Mouse (Mus musculus) forebrain, embryonic 11.5 days (tissue): ENCODE measurements around the gene Clec1b. TPM values are rescaled to one million over a fixed set of nuclear protein-coding genes. Genes with fewer than 3 reads are reported as not detected.
A peak's percentile ranks its signal among the peaks of the same experiment; 100 is the strongest.

Experiments used
- ATAC-seq: fragments of 200-750 bp; cut with Nextera tagmentation; replicated peaks from 2 replicates; pipeline ENCODE4 v1.8.0; 2017; ENCODE audit warnings: moderate TSS enrichment; ENCODE audit not compliant: low FRiP score
- DNase-seq: peaks from one replicate; pipeline ENCODE4 v3.0.0-alpha.2; 2017; ENCODE audit warnings: low spot score
- H3K27ac ChIP-seq: fragments of 300-500 bp; sonication (generic); 2 replicates; pipeline ENCODE4 v1.5.1; 2014; ENCODE audit warnings: low read depth, low read length
- H3K27me3 ChIP-seq: fragments of 300-500 bp; sonication (generic); 2 replicates; pipeline ENCODE4 v1.6.1; 2014; ENCODE audit warnings: mild to moderate bottlenecking, low read length, mixed read lengths; ENCODE audit not compliant: control insufficient read depth, insufficient read depth
- H3K36me3 ChIP-seq: fragments of 300-500 bp; sonication (generic); 2 replicates; pipeline ENCODE4 v1.6.1; 2014; ENCODE audit warnings: mild to moderate bottlenecking, low read length, moderate library complexity, mixed read lengths; ENCODE audit not compliant: control insufficient read depth, insufficient read depth
- H3K4me1 ChIP-seq: fragments of 300-500 bp; sonication (generic); replicated peaks from 2 replicates; pipeline ENCODE4 v1.6.1; 2014; ENCODE audit warnings: low read length, mixed read lengths; ENCODE audit not compliant: control insufficient read depth, insufficient read depth
- H3K4me2 ChIP-seq: fragments of 300-500 bp; sonication (generic); 2 replicates; pipeline ENCODE4 v1.6.1; 2014; ENCODE audit warnings: low read depth, mild to moderate bottlenecking, low read length, moderate library complexity, mixed read lengths; ENCODE audit not compliant: severe bottlenecking
- H3K4me3 ChIP-seq: fragments of 300-500 bp; sonication (generic); 2 replicates; pipeline ENCODE4 v1.5.1; 2014; ENCODE audit warnings: low read depth, low read length
- H3K9ac ChIP-seq: fragments of 300-500 bp; sonication (generic); 2 replicates; pipeline ENCODE4 v1.6.1; 2014; ENCODE audit warnings: low read length
- H3K9me3 ChIP-seq: fragments of 300-500 bp; sonication (generic); 2 replicates; pipeline ENCODE4 v1.6.1; 2016; ENCODE audit warnings: low read length, mixed read lengths; ENCODE audit not compliant: control insufficient read depth
- WGBS: fragments of 180-500 bp; shearing (Covaris S2); extraction: QIAGEN DNeasy Blood & Tissue Kit; methylation state at CpG from one replicate; pipeline ENCODE4 v1.1.7; 2014; 5-methylcytosine and 5-hydroxymethylcytosine counted together
- polyA plus RNA-seq: library from polyadenylated mRNA; unstranded; fragments of >200 nt; fragmentation: Nextera tagmentation; extraction: Ambion mirVana; gene quantifications from 2 replicates; pipeline ENCODE4 v1.2.1, GENCODE M21; 2014

Gene Clec1b
- polyA plus RNA-seq, 1 experiment from 2014 or later, result 7.5 TPM

DNA sequence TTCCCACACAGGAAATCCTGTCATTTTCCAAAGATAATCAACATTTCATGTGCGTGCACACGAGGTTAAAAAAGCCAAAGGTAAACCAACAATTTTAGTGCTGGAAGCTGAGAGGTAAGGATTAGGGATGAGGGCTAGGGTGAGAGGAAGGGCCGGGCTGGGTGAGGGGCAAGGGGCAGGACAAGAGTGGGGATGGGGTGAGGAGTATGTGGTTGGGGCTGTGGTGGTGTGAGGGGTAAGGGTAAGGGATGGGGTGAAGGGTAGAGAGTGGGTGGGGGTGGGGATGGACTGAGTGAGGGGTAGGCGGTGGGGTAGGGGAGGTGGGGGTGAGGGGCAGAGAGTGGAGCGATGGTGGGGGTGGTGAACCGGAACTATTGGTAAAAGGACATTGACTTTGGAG is 3.4 kb upstream of the Clec1b start:
- Histone ChIP-seq H3K27ac (no peak overlapping the region), H3K36me3 (no peaks in the 10 kb centered on the region), H3K4me1 (no peaks in the 10 kb centered on the region), H3K9ac (no peak overlapping the region), H3K9me3 (no peaks in the 10 kb centered on the region), H3K4me2 (no peak overlapping the region), H3K27me3 (no peaks in the 10 kb centered on the region), H3K4me3 (no peak overlapping the region)
- ATAC-seq (peak; percentile 44; the same call in 1 of the 2 replicates), DNase-seq (no peak)
- WGBS, result 83% methylated on average over 6 of the region's 6 CpGs

DNA sequence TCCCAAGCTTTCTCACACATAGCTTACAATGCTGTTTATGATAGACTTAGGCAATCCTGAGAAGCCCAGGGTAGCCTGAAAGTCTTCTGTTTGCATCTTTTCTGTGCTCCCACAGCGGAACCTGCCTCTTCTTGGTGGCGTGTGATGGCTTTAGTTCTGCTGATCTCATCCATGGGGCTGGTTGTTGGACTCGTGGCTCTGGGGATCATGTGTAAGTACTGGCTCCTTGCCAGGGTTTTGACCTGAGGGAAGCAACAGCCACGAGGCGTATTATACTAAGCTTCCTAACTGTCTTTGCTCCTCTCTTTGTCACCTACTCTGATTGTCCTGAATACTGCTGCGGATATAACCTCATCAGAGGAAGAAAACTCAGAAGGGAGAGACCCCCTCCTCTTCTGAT is 2.8 kb downstream of the Clec1b start:
- 76% methylated on average over 6 of the region's 6 CpGs for WGBS

DNA sequence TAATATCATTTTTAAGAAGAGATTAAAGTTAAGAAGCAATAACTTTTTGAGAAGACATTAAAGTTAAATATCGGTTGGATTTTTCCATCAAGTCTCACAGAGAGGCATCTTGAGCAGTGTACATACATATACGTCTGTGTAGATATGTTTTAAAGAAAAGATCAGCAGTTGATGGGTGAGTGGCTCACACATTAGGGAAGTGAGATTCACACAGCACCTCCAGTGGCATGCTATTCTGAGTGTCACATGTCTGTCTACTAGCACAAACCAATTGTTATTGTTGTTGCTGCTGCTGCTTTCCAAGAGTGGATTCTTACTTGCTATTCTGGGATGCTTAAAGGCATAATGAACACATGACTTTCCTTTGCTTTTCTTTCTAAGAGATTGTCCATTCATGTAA is 5.3 kb downstream of the Clec1b start:
- WGBS, result 90% methylated on average over 2 of the region's 2 CpGs
- Histone ChIP-seq H3K27me3 (no peaks in the 10 kb centered on the region), H3K27ac (no peak overlapping the region), H3K36me3 (no peaks in the 10 kb centered on the region), H3K9me3 (no peaks in the 10 kb centered on the region), H3K4me3 (no peak overlapping the region), H3K9ac (no peak overlapping the region), H3K4me1 (no peaks in the 10 kb centered on the region), H3K4me2 (no peak overlapping the region)
- ATAC-seq, result no peak
- no peak for DNase-seq

More for the DNA sequence above, 2.8 kb downstream of the Clec1b start:
- Histone ChIP-seq H3K9me3 (no peaks in the 10 kb centered on the region), H3K4me2 (no peak overlapping the region), H3K27me3 (no peaks in the 10 kb centered on the region), H3K36me3 (no peaks in the 10 kb centered on the region), H3K27ac (no peak overlapping the region), H3K4me3 (no peak overlapping the region), H3K4me1 (no peaks in the 10 kb centered on the region), H3K9ac (no peak overlapping the region)
- ATAC-seq (no peak), DNase-seq (no peak)

DNA sequence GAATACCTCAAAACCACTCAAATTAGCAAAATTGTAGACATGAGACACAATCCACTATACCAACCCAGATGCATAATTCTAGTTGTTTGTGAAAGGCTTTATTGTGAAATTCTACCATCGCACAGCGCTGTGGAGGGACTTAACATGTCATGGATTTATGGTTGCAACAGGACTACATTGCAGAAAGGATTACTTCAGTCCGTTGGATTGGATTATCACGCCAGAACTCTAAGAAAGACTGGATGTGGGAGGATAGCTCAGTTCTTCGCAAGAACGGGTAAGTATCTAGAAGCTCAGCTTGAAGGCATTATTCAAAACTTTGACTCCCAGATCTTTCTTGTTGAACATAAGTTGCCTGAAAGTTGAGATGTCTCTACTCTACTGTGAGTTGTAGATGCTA is 6.3 kb downstream of the Clec1b start:
- Histone ChIP-seq H3K27ac (no peak overlapping the region), H3K4me3 (no peak overlapping the region), H3K9me3 (no peaks in the 10 kb centered on the region), H3K4me2 (no peak overlapping the region), H3K9ac (no peak overlapping the region), H3K4me1 (no peaks in the 10 kb centered on the region), H3K27me3 (no peaks in the 10 kb centered on the region), H3K36me3 (no peaks in the 10 kb centered on the region)
- 72% methylated on average over 6 of the region's 6 CpGs for WGBS
- DNase-seq, result no peak
- ATAC-seq, result no peak

GRCm38 (mm10) chr6:129405999-129406398 is 8.9 kb downstream of the Clec1b start:
- no peak for ATAC-seq

DNA sequence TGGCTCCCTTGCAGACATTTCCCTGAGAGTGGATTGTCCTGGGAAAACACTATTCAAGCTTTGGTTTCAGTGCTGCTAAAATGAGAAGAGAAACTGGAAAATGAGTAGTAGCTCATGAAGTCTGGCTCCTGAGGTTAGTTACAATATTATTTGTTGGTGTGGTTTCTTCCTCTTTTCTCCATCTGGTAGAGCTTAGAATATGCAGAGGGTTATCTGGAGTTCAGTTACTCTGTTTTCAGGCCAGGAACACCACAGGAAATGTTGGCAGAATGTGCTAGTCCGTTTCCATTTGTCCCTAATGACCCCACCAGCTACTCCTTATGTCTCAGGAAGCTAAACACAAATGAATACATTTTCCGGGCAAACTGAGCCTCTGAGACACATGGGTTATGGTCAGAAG is 10.2 kb downstream of the Clec1b start:
- H3K9me3 ChIP-seq, result no peaks in the 10 kb centered on the region
- H3K4me3 ChIP-seq, result no peak overlapping the region
- ATAC-seq (no peak), DNase-seq (no peak)
- no peak overlapping the region for H3K27ac ChIP-seq
- H3K27me3 ChIP-seq, result no peaks in the 10 kb centered on the region
- H3K9ac ChIP-seq, result no peak overlapping the region
- no peaks in the 10 kb centered on the region for H3K36me3 ChIP-seq
- no peaks in the 10 kb centered on the region for H3K4me1 ChIP-seq
- H3K4me2 ChIP-seq, result no peak overlapping the region
- WGBS, result 65% methylated on average over 2 of the region's 2 CpGs

More at GRCm38 (mm10) chr6:129405999-129406398, 8.9 kb downstream of the Clec1b start:
- Histone ChIP-seq H3K4me2 (no peak overlapping the region), H3K4me3 (no peak overlapping the region), H3K4me1 (no peaks in the 10 kb centered on the region), H3K9me3 (no peaks in the 10 kb centered on the region), H3K36me3 (no peaks in the 10 kb centered on the region), H3K27ac (no peak overlapping the region), H3K27me3 (no peaks in the 10 kb centered on the region), H3K9ac (no peak overlapping the region)
- no peak for DNase-seq

GRCm38 (mm10) chr6:129408562-129408961 is 11.5 kb downstream of the Clec1b start, which contains the start of gene Clec9a:
Gene Clec9a (plus strand): TSS chr6:129408862.
- WGBS, result 88% methylated on average over 2 of the region's 2 CpGs
- H3K27me3 ChIP-seq, result no peaks in the 10 kb centered on the region
- H3K9ac ChIP-seq, result no peak within 1 kb of the TSS
- no peaks in the 10 kb centered on the region for H3K4me1 ChIP-seq
- DNase-seq (no peak), ATAC-seq (no peak)
- no peaks in the 10 kb centered on the region for H3K9me3 ChIP-seq
- H3K4me2 ChIP-seq, result no peak within 1 kb of the TSS
- no peaks in the 10 kb centered on the region for H3K36me3 ChIP-seq
- H3K27ac ChIP-seq, result no peak within 1 kb of the TSS
- no peak within 1 kb of the TSS for H3K4me3 ChIP-seq

- H3K4me3 ChIP-seq, result no peak overlapping the region
- H3K27me3 ChIP-seq, result no peaks in the 10 kb centered on the region
- WGBS, result 89% methylated on average over 1 of the region's 1 CpGs
- no peaks in the 10 kb centered on the region for H3K9me3 ChIP-seq
- no peak for DNase-seq
- H3K36me3 ChIP-seq, result no peaks in the 10 kb centered on the region
- H3K4me2 ChIP-seq, result no peak overlapping the region
- no peak for ATAC-seq
- H3K27ac ChIP-seq, result no peak overlapping the region
- H3K4me1 ChIP-seq, result no peaks in the 10 kb centered on the region
- no peak overlapping the region for H3K9ac ChIP-seq
These were observed 17.1 kb downstream of the Clec1b start for GRCm38 (mm10) chr6:129414177-129414576.

DNA sequence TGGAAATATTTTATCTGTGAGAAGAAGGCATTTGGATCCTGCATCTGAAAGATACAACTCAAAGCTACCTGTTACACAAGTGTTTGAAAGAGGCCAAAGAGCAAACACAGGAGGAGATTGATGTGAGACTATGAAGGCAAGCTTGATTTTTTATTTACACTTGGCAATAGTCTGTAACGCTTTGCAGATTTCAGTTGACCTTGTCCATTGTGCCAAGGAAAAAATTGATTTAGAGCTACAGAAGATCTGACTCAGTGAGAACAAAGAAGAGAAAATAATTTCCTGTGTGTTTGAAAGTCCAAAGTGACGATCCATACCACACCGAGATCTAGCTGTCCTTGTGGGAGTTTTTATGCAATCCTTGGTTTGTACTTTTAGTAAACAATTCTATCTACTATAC is 25.2 kb downstream of the Clec1b start:
- WGBS, result 95% methylated on average over 3 of the region's 3 CpGs
- no peak for DNase-seq
- Histone ChIP-seq H3K27me3 (no peaks in the 10 kb centered on the region), H3K9ac (no peak overlapping the region), H3K36me3 (no peaks in the 10 kb centered on the region), H3K27ac (no peak overlapping the region), H3K9me3 (no peaks in the 10 kb centered on the region), H3K4me3 (no peak overlapping the region), H3K4me2 (no peak overlapping the region), H3K4me1 (no peaks in the 10 kb centered on the region)
- no peak for ATAC-seq
